Mouse (Mus musculus) midbrain, postnatal 0 days (tissue): ENCODE data around the gene Cdc42se1. TPM values are rescaled to one million over a fixed set of nuclear protein-coding genes. Genes with fewer than 3 reads are reported as not detected.

Experiments used
- ATAC-seq: fragments of 200-750 bp; cut with Nextera tagmentation; 2 replicates; pipeline ENCODE4 v1.8.0; 2017; ENCODE audit warnings: moderate number of reproducible peaks, mild to moderate bottlenecking, moderate TSS enrichment, moderate library complexity; ENCODE audit not compliant: low FRiP score
- DNase-seq: peaks from one replicate; pipeline ENCODE4 v3.0.0-alpha.2; 2015; ENCODE audit warnings: low spot score
- H3K27ac ChIP-seq: fragments of 300-500 bp; sonication (generic); 2 replicates; pipeline ENCODE4 v1.5.1; 2014; ENCODE audit warnings: low read depth, mild to moderate bottlenecking, low read length, mixed read lengths
- H3K27me3 ChIP-seq: fragments of 300-500 bp; sonication (generic); 2 replicates; pipeline ENCODE4 v1.6.1; 2014; ENCODE audit warnings: low read length, control low read depth, mixed read lengths; ENCODE audit not compliant: insufficient read depth
- H3K36me3 ChIP-seq: fragments of 300-500 bp; sonication (generic); 2 replicates; pipeline ENCODE4 v1.6.1; 2014; ENCODE audit warnings: low read length, control low read depth, mixed read lengths; ENCODE audit not compliant: insufficient read depth
- H3K4me1 ChIP-seq: fragments of 300-500 bp; sonication (generic); 2 replicates; pipeline ENCODE4 v1.6.1; 2014; ENCODE audit warnings: mild to moderate bottlenecking, control low read depth, antibody characterized with exemption, low read length, mixed read lengths; ENCODE audit not compliant: insufficient read depth
- H3K4me2 ChIP-seq: fragments of 300-500 bp; sonication (generic); 2 replicates; pipeline ENCODE4 v1.6.1; 2014; ENCODE audit warnings: low read depth, mild to moderate bottlenecking, low read length, mixed read lengths; ENCODE audit not compliant: poor library complexity, severe bottlenecking
- H3K4me3 ChIP-seq: fragments of 300-500 bp; sonication (generic); 2 replicates; pipeline ENCODE4 v1.5.1; 2014; ENCODE audit warnings: low read depth, mild to moderate bottlenecking, low read length, moderate library complexity
- H3K9ac ChIP-seq: fragments of 300-500 bp; sonication (generic); replicated peaks from 2 replicates; pipeline ENCODE4 v1.6.1; 2014; ENCODE audit warnings: mild to moderate bottlenecking, low read length, moderate library complexity, mixed read lengths; ENCODE audit not compliant: poor library complexity, severe bottlenecking
- H3K9me3 ChIP-seq: fragments of 300-500 bp; sonication (generic); 2 replicates; pipeline ENCODE4 v1.6.1; 2016; ENCODE audit warnings: low read length, control low read depth
- CTCF ChIP-seq: IDR thresholded peaks from 2 replicates; pipeline ENCODE4 v1.5.1; 2016; ENCODE audit warnings: antibody characterized with exemption, mild to moderate bottlenecking
- WGBS: fragments of 180-500 bp; shearing (Covaris S2); extraction: QIAGEN DNeasy Blood & Tissue Kit; methylation state at CpG from one replicate; pipeline ENCODE4 v1.1.7; 2014; 5-methylcytosine and 5-hydroxymethylcytosine counted together
- polyA plus RNA-seq: library from polyadenylated mRNA; unstranded; fragments of >200 nt; fragmentation: Nextera tagmentation; extraction: Ambion mirVana; gene quantifications from 2 replicates; pipeline ENCODE4 v1.2.1, GENCODE M21; 2015
- total RNA-seq: library from RNA; depleted of rRNA; stranded (reverse); fragments of >200 nt; gene quantifications from 2 replicates; pipeline ENCODE4 v1.2.3, GENCODE M21; 2014

Gene Cdc42se1
- total and polyA plus RNA-seq, 2 experiments from 2014 or later, result 40.9 to 54.7 TPM

- under 1% methylated on average over 41 of the region's 43 CpGs for WGBS
- peak overlapping the region; percentile 87 for H3K9ac ChIP-seq
Observed at GRCm38 (mm10) chr3:95228894-95229780, 605 bp downstream of the Cdc42se1 start.

GRCm38 (mm10) chr3:95229781-95230494, 1.4 kb downstream of the Cdc42se1 start:
- Histone ChIP-seq H3K9me3 (no peaks in the 10 kb centered on the region), H3K4me1 (peaks cover 22% of the 10 kb centered on the region), H3K36me3 (peaks cover 25% of the 10 kb centered on the region), H3K9ac (peak overlapping the region; percentile 87), H3K4me3 (peak overlapping the region; percentile 86), H3K27me3 (no peaks in the 10 kb centered on the region), H3K4me2 (peak overlapping the region; percentile 74), H3K27ac (peak overlapping the region; percentile 97)
- no peak for TF ChIP-seq CTCF
- ATAC-seq, result peak; percentile 28; the same call in 1 of the 2 replicates
- peak; percentile 76 for DNase-seq
- 2% methylated on average over 13 of the region's 13 CpGs for WGBS

More at GRCm38 (mm10) chr3:95228894-95229780, 605 bp downstream of the Cdc42se1 start:
- H3K4me2 ChIP-seq, result peak overlapping the region; percentile 74
- no peak for ATAC-seq
- DNase-seq, result peak; percentile 81
- no peaks in the 10 kb centered on the region for H3K27me3 ChIP-seq
- peak overlapping the region; percentile 86 for H3K4me3 ChIP-seq
- H3K27ac ChIP-seq, result peak overlapping the region; percentile 97
- H3K36me3 ChIP-seq, result peaks cover 23% of the 10 kb centered on the region
- no peaks in the 10 kb centered on the region for H3K9me3 ChIP-seq
- no peak for TF ChIP-seq CTCF
- peaks cover 29% of the 10 kb centered on the region for H3K4me1 ChIP-seq

DNA sequence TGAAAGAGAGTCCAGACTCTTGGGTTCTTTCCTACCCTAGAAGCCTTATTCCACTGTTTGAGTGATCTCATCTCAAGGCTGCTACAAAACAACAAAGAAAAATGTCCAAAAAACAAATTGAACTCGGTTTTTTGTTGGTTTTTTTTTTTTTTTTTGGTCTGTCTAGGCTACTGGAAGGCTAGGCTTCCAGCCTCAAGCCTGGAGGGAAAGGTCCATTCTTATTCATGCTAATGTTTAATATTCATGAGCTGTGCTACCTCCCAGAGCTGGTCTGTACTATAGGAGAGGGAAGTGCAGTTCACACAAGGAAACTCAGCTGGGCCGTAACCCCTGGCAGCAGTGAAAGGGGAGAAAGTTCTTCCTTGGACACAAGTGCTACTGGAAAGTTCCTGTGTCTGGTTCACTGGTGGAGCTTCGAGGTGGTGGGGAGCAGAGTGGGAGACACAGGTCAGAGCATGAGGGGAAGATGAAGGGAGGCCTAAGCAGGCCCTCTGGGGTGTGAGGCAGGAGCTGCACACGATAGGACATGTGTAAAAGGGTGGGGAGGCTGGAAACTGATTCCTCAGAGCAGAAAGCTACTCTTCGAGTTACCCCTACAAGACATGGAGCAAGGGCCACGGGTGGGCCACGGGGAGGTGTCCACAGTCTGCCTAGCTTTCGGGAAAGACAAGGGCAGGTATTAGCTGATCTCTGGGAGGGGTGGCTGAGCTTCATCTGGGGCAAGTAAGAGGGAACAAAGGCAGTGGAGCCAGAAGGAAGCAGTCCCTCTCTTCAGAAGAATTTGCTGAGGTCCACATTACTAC, 2.2 kb downstream of the Cdc42se1 start:
- WGBS, result 25% methylated on average over 8 of the region's 8 CpGs

GRCm38 (mm10) chr3:95231298-95232221, 3.0 kb downstream of the Cdc42se1 start, which contains the start of gene Mllt11:
Gene Mllt11, minus strand, starts transcription at chr3:95232171.
- Histone ChIP-seq H3K27me3 (no peaks in the 10 kb centered on the region), H3K9ac (peak within 1 kb of the TSS; percentile 42; the same call in 1 of the 2 replicates), H3K4me2 (peak within 1 kb of the TSS; percentile 74), H3K27ac (peak within 1 kb of the TSS; percentile 97), H3K36me3 (peaks cover 35% of the 10 kb centered on the region), H3K4me1 (peaks cover 15% of the 10 kb centered on the region), H3K9me3 (no peaks in the 10 kb centered on the region), H3K4me3 (no peak within 1 kb of the TSS)
- no peak for ATAC-seq
- DNase-seq, result no peak
- WGBS, result 65% methylated on average over 13 of the region's 13 CpGs
- no peak for TF ChIP-seq CTCF

More for the DNA sequence above, 2.2 kb downstream of the Cdc42se1 start:
- peaks cover 29% of the 10 kb centered on the region for H3K36me3 ChIP-seq
- H3K4me2 ChIP-seq, result peak overlapping the region; percentile 74
- no peaks in the 10 kb centered on the region for H3K9me3 ChIP-seq
- ATAC-seq (no peak), DNase-seq (peak; percentile 64)
- peak overlapping the region; percentile 97 for H3K27ac ChIP-seq
- H3K4me3 ChIP-seq, result peak overlapping the region; percentile 86
- H3K4me1 ChIP-seq, result peaks cover 19% of the 10 kb centered on the region
- H3K9ac ChIP-seq, result peak overlapping the region; percentile 87; the same call in 1 of the 2 replicates
- H3K27me3 ChIP-seq, result no peaks in the 10 kb centered on the region
- no peak for TF ChIP-seq CTCF
